Mouse (Mus musculus): ENCODE data around the gene 4930503B20Rik. TPM values are rescaled to one million over a fixed set of nuclear protein-coding genes. Genes with fewer than 3 reads are reported as not detected.

The 4930503B20Rik gene
- total RNA-seq, 2 experiments from 2014 or later, result 0.15 TPM; not detected in 1

DNA sequence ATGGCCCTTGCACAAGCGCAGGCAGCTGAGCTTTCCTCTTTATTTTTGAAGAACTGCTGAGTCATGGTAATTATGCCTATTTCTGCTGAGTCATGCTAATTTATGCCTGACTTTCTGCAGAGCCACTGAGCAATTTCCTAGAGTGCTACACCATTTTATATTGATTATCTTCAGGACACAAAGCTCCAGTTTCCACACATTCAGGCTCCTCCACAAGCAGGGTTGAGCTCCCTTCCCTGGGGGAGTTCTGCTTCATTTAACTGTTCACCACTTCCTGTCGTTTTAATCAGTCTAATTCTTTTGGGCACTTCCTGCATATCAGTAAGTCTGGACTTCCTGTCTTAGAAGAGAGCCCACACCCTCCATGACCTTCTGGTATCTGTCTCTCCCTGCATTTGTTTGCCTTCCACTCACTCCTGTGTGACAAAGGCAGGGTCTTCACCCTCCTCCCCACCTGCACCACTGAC lies 4.0 kb upstream of the 4930503B20Rik start:
- intact Hi-C loops (cut with DNase I), result no loop called here
- no peak for DNase-seq

DNA sequence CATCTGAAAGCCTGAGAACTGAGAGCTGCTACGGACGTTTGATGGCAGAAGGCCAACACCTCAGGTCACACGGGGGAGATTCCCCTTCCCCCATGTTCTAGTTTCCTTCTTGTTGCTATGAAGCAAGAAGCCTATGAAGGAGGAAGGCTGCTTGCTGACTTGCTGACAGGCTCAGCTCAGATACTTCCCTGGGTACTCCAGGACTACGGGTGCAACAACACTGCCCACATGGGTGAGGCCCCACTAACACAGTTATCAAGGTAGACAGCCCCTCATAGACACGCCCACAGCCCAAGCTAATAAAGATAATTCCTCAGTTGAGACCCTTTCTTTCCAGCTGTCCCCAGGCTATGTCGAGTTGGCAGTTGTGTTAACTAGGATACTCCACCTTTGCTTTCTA lies 2.6 kb upstream of the 4930503B20Rik start:
- DNase-seq, result no peak
- intact Hi-C loops (cut with DNase I), result no loop called here

DNA sequence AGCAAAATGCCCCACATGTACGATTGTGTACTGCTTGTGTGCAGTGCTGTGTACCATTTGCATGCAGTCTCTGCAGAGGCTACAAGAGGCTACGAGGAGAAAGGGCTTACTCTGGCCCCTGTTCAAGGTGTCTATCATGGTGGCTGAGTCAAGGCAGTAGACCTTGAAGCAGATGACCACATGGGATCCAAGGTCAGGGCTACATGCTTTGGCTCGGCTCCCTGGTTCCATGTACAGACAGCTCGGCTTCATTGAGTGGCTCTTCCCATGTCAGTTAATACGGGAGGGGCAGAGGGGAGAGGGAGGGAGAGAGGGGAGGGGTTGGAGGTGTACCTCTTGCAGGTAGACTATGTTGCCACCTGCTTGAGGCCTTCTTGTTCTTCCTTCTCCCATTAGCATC lies 1.3 kb upstream of the 4930503B20Rik start:
- DNase-seq, result no peak
- intact Hi-C loops (cut with DNase I), result no loop called here

DNA sequence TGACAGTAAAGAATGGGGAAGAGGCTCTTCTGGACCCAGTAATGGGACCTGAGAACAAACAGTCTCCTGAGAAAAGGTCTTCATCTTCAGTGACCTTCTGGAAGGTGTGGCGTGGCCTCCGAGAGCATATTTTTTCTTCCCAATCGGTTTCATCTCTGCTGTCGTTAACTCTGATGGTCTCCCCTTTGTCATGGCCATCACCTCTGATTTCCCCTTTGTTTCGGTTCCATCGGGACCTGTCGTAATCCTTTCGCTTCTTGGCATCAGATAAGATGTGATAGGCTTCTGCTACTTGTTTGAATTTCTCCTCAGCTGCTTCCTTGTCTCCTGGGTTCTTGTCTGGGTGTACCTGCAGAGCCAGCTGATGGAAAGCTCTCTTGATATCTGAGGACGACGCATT lies 401 bp downstream of the 4930503B20Rik start:
- no peak for DNase-seq
- intact Hi-C loops (cut with DNase I), result no loop called here

GRCm38 (mm10) chr3:146649311-146649894 lies 1.7 kb downstream of the 4930503B20Rik start:
- DNase-seq, result no peak
- intact Hi-C loops (cut with DNase I), result no loop called here

DNA sequence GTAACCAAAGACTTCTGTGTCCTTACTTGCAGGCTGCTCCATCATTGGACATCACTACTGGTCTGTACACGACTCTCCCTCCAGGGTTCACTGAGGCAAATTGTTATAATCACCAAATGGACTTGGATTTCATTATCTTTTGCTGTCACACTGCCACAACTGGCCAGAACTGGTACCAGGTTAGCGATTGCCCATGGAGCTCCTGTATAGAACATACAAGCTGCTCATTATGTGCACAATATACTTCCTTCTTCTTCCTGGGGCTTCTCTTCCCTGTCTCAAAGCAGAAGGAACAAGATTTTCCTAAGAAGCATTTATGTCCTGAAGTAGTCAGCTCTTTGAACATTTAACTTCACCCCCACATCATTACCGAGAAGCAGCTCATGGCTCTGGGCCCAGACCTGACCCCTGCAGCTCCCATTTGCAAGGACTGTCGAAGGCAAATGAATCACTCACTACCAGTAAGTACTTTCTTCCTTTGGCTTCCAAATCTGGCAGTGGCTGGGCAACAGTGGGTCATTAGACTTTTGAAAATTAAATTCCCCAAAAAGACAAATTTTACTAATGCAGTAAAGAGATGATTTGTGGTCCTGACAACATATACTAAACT lies 9.2 kb downstream of the 4930503B20Rik start:
- DNase-seq, result no peak
- intact Hi-C loops (cut with DNase I), result loop anchor here (1.0 kb wide), 1 partner anchor 15 kb away; no protein-coding TSS in a partner anchor

DNA sequence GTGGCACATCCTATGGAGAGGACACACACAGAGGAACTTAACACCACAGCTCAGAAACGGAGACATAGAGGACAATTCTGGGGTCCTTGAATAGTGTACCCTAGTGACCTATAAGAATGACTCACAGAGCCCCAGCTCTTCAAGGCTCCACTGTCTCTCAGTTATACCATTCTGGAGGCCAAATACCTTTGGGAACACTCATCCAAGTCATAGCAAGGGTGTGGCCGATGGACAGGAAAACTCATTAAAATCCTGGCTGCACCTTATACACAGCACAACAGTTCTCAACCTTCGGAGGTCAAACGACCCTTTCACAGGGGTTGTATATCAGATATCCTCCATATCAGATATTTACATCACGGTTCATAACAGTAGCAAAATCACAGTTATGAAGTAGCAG lies 18.6 kb downstream of the 4930503B20Rik start:
- intact Hi-C loops (cut with DNase I), result no loop called here
- DNase-seq, result no peak

GRCm38 (mm10) chr3:146628227-146628982 lies 22.7 kb downstream of the 4930503B20Rik start:
- intact Hi-C loops (cut with DNase I), result no loop called here
- no peak for DNase-seq

DNA sequence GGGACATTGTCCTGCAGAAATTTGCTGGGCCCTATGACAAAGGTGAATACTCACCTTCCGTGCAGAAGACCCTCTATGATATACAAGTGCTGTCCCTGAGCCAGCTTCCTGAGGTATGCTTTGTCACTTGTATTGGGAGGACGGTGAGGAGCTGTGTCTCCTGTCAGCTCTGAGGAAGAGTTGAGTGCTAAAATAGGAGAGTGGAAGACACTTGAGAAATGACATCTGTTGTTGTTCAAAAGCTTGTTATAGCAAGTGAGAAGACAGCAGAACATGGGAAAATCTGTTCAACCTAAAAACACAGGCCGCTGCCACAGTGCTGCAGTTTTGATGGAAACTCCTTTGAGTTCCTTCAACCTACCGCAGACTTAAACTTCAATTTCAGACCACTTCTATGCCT lies 25.4 kb downstream of the 4930503B20Rik start:
- intact Hi-C loops (cut with DNase I), result no loop called here
- no peak for DNase-seq

- DNase-seq, result no peak
- intact Hi-C loops (cut with DNase I), result no loop called here
Observed at GRCm38 (mm10) chr3:146621966-146622365, 29.2 kb downstream of the 4930503B20Rik start.

DNA sequence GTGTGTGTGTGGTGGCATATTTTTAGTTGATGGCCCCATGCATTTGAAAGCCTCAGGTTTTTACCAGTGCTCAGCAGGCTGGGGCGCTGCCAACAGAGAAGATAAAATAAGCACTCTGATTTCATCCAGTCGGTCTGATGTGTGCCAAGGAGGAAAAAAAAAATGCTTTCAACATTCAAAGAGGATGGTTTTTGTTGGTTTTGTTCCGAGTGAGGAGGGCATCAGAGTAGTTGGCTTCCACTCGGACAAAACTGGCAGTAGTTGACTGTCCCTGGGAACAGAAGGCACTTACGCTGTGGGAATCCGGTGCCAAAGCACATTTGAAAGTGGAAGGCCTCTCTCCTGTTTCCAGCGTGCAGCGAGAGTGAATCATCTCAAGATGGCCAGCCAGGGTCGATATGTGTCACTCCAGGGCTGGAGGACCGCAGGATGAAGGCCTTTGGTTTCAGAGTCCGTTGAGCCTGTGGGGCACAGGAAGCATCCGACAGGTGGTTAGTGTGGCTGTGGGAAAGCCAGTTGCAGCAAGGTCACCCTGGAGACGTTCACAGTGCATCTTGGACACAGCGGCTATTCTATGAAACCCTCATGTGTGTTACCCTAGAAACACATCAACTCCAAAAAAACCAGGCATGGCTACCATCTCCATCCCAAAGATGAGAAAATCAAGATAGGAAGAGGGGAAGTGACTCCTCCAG lies 30.4 kb downstream of the 4930503B20Rik start:
- DNase-seq, result peak; percentile 16 to 23

GRCm38 (mm10) chr3:146620101-146620500 lies 31.0 kb downstream of the 4930503B20Rik start:
- intact Hi-C loops (cut with DNase I), result no loop called here
- DNase-seq, result no peak

More for the DNA sequence above, 30.4 kb downstream of the 4930503B20Rik start:
- intact Hi-C loops (cut with DNase I), result no loop called here

GRCm38 (mm10) chr3:146618357-146618756 lies 32.8 kb downstream of the 4930503B20Rik start:
- no peak for DNase-seq
- intact Hi-C loops (cut with DNase I), result no loop called here

- DNase-seq, result no peak
- intact Hi-C loops (cut with DNase I), result no loop called here
Observed at GRCm38 (mm10) chr3:146617946-146618345, 33.2 kb downstream of the 4930503B20Rik start.

GRCm38 (mm10) chr3:146616533-146617283 lies 34.4 kb downstream of the 4930503B20Rik start:
- intact Hi-C loops (cut with DNase I), result no loop called here
- DNase-seq, result no peak

DNA sequence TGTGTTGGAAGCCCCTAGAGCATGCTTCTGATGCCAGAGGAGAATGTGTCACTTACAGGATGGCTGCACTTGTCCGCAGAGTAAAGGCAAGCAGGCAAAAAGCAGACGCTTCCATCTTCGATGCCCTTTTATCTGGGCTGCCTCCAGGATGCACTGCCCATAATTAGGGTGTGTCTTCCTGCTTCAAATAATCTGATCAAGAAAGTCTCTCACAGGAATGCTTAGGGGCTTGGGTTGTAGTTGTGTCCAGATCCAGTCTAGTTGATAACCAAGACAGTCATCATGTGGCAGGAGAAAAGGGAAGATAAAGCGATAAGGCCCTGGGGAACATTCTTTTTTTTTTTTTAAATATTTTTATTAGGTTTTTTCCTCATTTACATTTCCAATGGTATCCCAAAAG lies 35.6 kb downstream of the 4930503B20Rik start, which contains the start of gene Dnase2b:
Dnase2b (minus strand) TSS at position 101 of the 400 bp plus-strand sequence.
- intact Hi-C loops (cut with DNase I), result no loop called here

DNA sequence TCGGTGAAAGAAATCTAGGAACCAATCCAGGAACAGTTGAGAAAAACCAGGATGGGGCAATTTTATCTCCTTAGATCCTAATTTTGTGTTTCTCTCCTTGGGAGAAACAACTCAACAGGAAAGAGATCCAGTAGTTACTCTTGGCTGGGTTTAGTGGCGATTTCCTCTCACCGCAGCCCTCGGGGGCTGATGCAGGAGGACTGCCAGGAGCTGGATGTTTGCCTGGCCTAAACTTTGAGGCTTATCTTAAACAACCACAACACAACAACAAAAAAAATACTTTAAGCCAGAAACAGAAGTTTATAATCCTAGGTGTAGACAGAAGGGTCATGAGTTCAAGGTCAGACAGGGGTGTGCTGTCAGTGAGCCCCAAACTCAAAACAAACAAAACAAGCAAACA lies 39.3 kb downstream of the 4930503B20Rik start:
- DNase-seq, result peak; percentile 45

More for the DNA sequence above, 35.6 kb downstream of the 4930503B20Rik start, which contains the start of gene Dnase2b:
- DNase-seq, result no peak

GRCm38 (mm10) chr3:146611261-146611660 lies 39.9 kb downstream of the 4930503B20Rik start:
- intact Hi-C loops (cut with DNase I), result no loop called here
- no peak for DNase-seq

More for the DNA sequence above, 39.3 kb downstream of the 4930503B20Rik start:
- intact Hi-C loops (cut with DNase I), result no loop called here

- intact Hi-C loops (cut with DNase I), result no loop called here
- DNase-seq, result no peak
Observed at GRCm38 (mm10) chr3:146610322-146610721, 40.8 kb downstream of the 4930503B20Rik start.

DNA sequence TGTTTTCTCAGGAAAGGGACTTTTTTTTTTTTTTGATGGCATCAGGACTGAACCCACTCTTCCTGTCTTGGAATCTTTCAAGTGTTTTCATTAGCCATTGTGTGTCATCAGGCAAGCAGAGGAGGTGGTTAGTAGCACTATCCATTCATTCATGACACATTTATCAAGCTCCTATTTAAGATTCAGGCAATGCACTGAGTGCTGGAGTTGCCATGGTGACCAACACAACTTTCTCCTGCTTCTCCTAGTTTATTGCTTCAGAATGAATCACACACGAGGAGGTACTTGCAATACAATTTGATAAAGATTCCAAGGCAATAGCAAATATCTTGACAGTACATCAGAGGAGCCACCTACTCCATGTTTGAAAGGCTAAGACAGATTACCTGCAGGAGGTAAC lies 43.7 kb downstream of the 4930503B20Rik start:
- intact Hi-C loops (cut with DNase I), result no loop called here

More for the DNA sequence above, 43.7 kb downstream of the 4930503B20Rik start:
- DNase-seq, result no peak

Measured in heart, postnatal 14 days (tissue).